Mouse (Mus musculus) lung, adult 2 months (tissue): ENCODE measurements around the gene Tob1.

Experiments used
- CTCF ChIP-seq: fragments of 200-500 bp; IDR thresholded peaks from 2 replicates; pipeline ENCODE4 v1.5.1; 2011; ENCODE audit warnings: mild to moderate bottlenecking, low read length, control low read depth; ENCODE audit not compliant: insufficient read depth
- POLR2A ChIP-seq: fragments of 200-500 bp; IDR thresholded peaks from 2 replicates; pipeline ENCODE4 v1.6.1; 2011; ENCODE audit warnings: low read depth, mild to moderate bottlenecking, control low read depth, low read length, borderline replicate concordance; ENCODE audit errors: extremely low read depth

DNA sequence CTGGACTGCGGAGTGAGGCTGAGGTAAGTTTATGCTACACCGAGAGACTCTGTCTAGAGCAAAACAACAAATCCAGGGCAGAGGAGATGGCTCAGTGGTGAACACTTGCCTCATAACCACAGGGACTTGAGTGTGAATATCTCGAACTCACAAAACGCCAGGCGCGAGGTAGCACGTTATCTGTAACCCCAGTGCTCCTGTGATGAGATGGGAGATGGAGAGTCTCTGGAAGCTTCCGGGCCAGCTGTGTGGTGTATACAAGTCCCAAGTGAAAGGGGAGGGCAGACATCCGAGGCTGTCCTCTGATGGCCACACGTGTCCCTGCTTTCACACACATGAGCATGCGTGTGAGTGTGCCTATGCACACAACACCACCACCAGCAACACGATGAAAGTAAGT lies 23.1 kb downstream of the Tob1 start:
- TF ChIP-seq CTCF (no peak), POLR2A (no peak)
